Mouse (Mus musculus) fibroblast of lung, adult 2 months (primary cell): ENCODE data around the gene Olfr70.

Experiments used
- DNase-seq: peaks from one replicate; pipeline ENCODE4 v3.0.0-alpha.2; 2011; ENCODE audit warnings: low read depth

Gene Olfr70

DNA sequence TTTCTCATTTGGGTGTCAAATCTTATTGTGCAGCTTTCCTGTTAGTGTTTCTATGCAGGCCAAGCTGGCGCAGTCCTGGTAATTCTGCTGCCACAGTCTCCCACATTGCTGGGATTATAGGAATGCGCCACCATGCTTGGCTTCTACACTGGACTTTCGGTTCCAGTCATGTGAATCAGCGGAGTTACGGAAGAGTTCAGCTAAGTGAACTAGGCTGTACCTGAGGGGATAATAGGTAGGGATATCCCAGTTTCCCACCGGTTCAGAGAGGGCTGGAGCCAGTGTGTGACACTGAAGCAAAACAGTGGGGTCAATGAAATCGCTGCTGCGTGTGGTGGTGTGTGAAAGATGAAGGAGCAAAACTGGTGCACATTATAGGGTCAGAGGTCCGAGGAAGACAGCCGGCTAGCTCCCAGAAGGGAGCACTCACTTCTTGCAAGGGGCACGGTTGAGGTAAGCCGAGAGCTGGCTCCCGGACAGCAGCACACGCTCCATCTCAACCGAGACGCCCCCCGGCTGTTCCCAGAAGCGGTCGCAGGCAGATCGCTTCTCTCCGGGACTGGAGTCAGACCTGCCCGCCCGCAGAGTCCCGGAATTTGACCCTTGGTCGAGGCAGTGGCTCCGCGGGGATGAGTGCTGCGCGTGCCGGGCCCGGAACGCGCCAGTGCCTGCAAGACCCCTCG is 44.8 kb downstream of the Olfr70 start:
- DNase-seq, result no peak

DNA sequence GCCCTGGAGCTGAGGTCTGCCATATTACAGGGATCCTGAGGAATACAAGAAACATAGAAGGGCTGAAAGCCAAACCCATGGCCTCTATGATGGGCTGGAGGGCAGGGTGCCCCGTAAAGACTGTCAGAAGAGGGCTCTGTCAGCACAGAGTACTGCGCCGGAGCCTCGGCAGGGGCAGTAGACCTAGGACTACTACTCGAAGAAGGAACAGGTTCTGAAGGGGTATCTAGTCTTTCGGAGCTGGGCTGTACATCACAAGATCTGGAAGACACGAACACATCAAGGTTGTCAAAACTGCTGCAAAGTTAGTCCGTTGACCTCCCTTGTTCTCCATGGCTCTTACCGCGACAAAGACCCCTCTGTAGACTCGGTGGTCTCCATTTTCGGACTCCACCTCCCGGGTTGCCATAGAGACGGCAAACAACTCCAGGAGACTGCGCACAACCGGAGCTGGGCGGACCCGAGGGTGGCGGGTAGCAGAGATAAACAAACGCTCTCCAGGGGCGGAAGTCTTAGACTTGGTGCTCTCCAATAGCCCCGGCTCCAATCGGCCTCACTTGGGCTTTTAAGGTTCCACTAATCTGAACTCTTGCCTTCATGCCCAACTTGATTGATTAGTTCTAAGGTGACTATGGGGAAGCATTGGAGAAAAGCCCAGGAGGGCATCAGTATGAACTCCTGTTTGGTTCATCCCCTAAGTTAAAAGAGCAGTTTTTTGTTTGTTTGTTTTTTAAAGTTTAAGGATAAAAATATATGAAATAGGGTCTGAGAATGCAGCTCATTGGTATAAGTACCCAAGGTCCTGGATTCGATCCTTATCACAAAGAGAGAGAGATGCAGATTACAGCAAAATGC is 47.2 kb downstream of the Olfr70 start, which contains the start of gene Spag8:
Spag8 (minus strand) TSS at position 434 of the 855 bp plus-strand sequence.
- no peak for DNase-seq

DNA sequence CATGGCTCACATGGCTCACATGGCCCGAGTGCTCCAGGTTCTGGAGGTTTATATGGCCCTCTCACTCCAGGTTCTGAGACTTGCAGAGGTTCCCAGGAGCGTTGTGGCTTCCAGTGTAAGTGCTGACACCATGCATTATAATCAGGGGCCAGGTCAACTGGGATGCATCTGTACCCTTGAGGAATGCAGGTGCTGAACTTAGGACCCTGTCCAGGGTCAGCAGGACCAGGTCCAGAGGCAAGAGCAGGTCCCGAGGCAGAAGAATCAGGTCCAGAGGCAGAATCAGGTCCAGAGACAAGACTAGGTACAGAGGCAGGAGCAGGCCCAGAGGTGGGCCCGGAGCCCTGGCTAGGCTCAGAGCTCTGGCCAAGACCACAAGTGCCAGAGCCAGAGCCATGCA is 47.9 kb downstream of the Olfr70 start:
- no peak for DNase-seq

DNA sequence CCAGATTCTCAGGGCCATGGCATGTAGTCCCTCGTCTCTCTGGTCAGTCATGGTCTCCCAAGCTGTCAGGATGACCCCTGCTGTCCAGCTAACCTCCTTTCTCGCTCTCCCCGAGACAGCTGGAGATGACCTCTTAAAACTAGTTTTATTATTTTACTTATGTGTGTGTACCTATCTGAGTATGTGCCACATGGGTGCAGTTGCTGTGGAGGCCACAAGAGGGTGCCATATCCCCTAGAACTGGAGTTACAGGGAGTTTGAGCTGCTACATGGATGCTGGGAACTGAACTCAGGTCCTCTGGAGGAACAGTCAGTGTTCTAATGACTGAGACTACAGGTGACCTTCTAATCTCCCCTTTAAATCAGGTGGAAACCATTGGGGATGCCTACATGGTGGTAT is 50.8 kb downstream of the Olfr70 start:
- no peak for DNase-seq
